Mouse (Mus musculus) splenic B cell, adult 2 months (primary cell): ENCODE measurements at regions not wholly inside any gene's neighbourhood (a gene's known extent, or its start where the extent isn't known, plus 50 kb on each side); places are given as distances from the start of the nearest gene placed in this dataset.

ENCODE experiments used
- DNase-seq: peaks from one replicate; pipeline ENCODE4 v3.0.0-alpha.2; 2011; ENCODE audit warnings: low read depth, low spot score
- H3K27me3 ChIP-seq: 2 replicates; pipeline ENCODE4 v1.6.1; 2012; ENCODE audit warnings: mild to moderate bottlenecking, low read length, moderate library complexity, mixed read lengths; ENCODE audit not compliant: control insufficient read depth, poor library complexity, insufficient read depth, severe bottlenecking
- H3K36me3 ChIP-seq: 2 replicates; pipeline ENCODE4 v1.6.1; 2012; ENCODE audit warnings: mild to moderate bottlenecking, low read length, moderate library complexity, mixed read lengths; ENCODE audit not compliant: control insufficient read depth, poor library complexity, insufficient read depth, severe bottlenecking

GRCm38 (mm10) chr7:67462591-67462990, 89.9 kb upstream of the Mef2a start:
- Histone ChIP-seq H3K36me3 (no peaks in the 10 kb centered on the region), H3K27me3 (no peaks in the 10 kb centered on the region)
- no peak for DNase-seq

DNA sequence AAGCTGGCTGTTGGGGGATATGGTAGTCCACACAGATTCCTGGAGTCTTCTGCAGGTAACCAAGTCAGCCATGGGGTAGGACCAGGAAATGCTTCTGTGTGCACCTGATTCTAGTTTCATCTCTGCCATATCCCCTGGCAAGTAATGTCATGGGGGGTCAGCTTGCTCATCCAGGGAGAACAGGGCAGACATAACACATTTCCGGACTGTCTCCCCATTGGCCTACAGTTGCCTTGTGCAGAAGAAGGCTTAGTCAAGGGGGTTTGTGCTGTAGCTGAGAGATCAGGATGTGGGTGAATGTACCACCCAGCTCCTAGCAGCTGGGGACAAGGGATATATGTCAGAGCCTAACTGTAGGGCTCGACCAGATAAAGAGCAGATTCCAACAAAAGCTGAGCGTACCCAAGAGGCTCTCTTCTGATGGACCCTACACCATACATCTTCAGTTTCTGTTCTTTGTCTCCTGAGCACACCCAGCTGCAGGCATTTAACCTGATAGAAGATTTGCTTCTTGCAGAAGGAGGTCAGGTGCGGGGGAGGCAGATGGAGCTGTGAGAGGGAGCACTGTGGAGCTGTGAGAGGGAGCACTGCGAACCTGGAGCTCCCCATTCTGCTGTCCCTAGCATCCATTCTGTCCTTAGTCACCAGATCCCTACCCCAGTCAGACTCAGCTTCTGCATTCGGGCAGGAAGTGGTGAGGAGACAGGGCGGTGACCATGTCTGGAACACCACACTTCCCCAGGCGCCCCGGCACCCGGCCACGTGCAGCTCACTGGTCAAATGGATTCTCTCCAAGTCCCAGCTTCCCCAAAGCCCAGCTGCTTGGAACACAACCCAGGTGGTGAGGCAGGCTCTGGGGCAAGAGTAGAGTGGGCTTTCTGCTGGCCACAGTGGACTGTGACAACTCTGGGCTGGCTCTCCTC, 88.9 kb upstream of the Mef2a start:
- Histone ChIP-seq H3K36me3 (no peaks in the 10 kb centered on the region), H3K27me3 (no peaks in the 10 kb centered on the region)
- peak; percentile 55 for DNase-seq

- no peak for DNase-seq
- H3K27me3 ChIP-seq: no peaks in the 10 kb centered on the region
- H3K36me3 ChIP-seq: no peaks in the 10 kb centered on the region
Observed at GRCm38 (mm10) chr7:67459810-67460209, 87.2 kb upstream of the Mef2a start.

- Histone ChIP-seq H3K36me3 (no peaks in the 10 kb centered on the region), H3K27me3 (no peaks in the 10 kb centered on the region)
- DNase-seq: no peak
Observed at GRCm38 (mm10) chr7:67459209-67459608, 86.6 kb upstream of the Mef2a start.

GRCm38 (mm10) chr7:67458640-67459039, 86.0 kb upstream of the Mef2a start:
- H3K27me3 ChIP-seq: no peaks in the 10 kb centered on the region
- no peaks in the 10 kb centered on the region for H3K36me3 ChIP-seq
- no peak for DNase-seq

- H3K27me3 ChIP-seq: no peaks in the 10 kb centered on the region
- H3K36me3 ChIP-seq: no peaks in the 10 kb centered on the region
- DNase-seq: no peak
Observed at GRCm38 (mm10) chr7:67457898-67458297, 85.2 kb upstream of the Mef2a start.

DNA sequence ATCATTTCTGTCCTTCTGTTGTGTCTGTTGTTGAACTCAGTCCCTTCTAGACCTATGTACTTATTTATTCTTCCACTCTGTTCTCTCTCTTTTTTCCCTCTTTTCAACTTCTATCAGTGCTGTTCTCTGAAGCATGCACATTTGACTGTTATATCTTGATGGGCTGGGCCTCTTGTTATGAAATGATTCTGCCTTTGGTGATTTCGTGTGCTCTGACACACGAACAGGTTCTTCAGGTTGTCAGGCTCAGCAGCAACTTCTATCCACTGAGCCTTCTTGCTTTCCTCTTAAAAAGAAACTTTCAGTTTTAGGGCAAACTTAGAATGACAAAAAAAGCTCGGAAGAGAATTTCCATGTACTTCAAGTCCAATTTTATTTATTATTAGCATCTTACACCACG, 83.4 kb upstream of the Mef2a start:
- Histone ChIP-seq H3K27me3 (no peaks in the 10 kb centered on the region), H3K36me3 (no peaks in the 10 kb centered on the region)
- DNase-seq: no peak

DNA sequence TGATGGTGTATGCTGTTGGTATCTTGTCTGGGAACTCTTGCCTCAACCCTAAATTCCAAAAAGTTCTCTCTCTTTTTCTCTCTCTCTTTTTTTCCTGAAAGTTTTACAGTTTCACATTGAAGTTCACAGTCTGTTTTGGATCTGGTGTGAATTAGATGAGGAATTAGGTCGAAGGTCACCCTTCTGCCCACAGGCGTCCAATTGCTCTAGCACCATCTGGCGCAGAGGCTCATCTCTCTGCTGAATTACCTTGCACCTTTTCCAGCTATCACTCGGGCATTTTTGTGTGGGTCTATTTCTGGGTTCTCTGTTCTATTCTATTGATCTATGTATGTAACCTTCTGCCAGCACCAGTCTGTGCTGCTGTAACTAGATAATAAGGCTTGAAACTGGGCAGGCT, 81.8 kb upstream of the Mef2a start:
- Histone ChIP-seq H3K36me3 (no peaks in the 10 kb centered on the region), H3K27me3 (no peaks in the 10 kb centered on the region)
- no peak for DNase-seq

- H3K27me3 ChIP-seq: no peaks in the 10 kb centered on the region
- peak; percentile 71 for DNase-seq
- H3K36me3 ChIP-seq: no peaks in the 10 kb centered on the region
Observed at GRCm38 (mm10) chr7:67451157-67451793, 78.6 kb upstream of the Mef2a start.

- Histone ChIP-seq H3K27me3 (no peaks in the 10 kb centered on the region; the same call in 1 of the 2 replicates), H3K36me3 (no peaks in the 10 kb centered on the region)
- DNase-seq: no peak
Observed at GRCm38 (mm10) chr7:67446606-67447005, 73.9 kb upstream of the Mef2a start.

GRCm38 (mm10) chr7:67445203-67446041, 72.8 kb upstream of the Mef2a start:
- DNase-seq: peak; percentile 58
- Histone ChIP-seq H3K27me3 (no peaks in the 10 kb centered on the region; the same call in 1 of the 2 replicates), H3K36me3 (no peaks in the 10 kb centered on the region)

- Histone ChIP-seq H3K36me3 (no peaks in the 10 kb centered on the region), H3K27me3 (no peaks in the 10 kb centered on the region; the same call in 1 of the 2 replicates)
- no peak for DNase-seq
Observed at GRCm38 (mm10) chr7:67444523-67444942, 71.9 kb upstream of the Mef2a start.

DNA sequence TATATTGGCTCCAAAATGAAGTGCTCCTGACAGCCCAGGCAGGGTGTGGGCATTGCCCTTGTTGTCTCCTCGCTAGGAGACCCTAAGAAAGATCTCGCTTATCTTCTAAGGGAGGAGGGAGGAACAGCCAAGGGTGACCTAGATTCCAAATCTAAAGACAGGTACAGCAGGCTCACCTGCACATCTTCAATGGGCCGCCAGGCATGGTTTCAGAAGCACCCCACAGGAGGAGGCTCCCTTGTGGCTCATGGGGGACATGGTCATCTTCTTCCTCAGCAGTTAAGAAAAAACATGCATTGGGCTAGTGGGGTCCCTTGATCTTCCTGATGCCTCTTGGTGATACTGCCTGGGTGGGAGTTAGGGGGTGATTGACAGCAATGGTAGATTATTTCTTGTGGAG, 71.0 kb upstream of the Mef2a start:
- Histone ChIP-seq H3K27me3 (no peaks in the 10 kb centered on the region; the same call in 1 of the 2 replicates), H3K36me3 (no peaks in the 10 kb centered on the region)
- no peak for DNase-seq

DNA sequence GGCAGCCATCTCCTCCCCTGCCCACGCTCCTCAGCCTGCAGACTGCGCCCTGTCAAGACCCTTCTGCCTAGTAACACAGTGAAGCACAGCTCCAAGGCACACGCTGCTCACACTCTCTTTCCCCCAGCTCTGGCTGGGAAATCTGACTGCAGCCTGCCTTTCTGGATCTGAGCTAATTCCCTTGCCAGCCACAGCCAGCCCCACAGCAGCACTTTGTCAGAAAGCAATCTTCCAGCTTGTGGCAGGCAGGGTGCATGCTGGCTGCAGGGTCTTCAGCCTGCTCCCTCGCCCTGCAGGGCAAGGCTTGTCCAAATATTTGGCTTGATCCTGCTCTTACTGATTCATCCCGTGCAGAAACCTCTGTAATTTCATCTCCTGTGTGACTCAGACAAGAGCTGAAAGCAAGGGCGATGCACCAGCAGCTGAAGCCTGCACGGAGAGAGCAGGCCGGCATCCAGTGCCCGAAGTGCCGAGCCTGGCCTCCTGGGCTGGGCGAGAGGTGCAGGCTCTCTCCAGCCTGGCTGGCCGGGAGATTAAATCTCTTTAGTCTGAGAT, 70.4 kb upstream of the Mef2a start:
- no peak for DNase-seq
- Histone ChIP-seq H3K36me3 (no peaks in the 10 kb centered on the region), H3K27me3 (no peaks in the 10 kb centered on the region; the same call in 1 of the 2 replicates)
